Mouse (Mus musculus) brain, embryonic 14.5 days (tissue): ENCODE measurements around the gene Cyp2d26. TPM values are rescaled to one million over a fixed set of nuclear protein-coding genes. Genes with fewer than 3 reads are reported as not detected.
"Not testable (repeated sequence)": the region's sequence is repeated elsewhere in the genome, so short reads cannot be mapped to it uniquely, and the experiment has no call there.

Experiments
- DNase-seq: peaks from one replicate; pipeline ENCODE4 v3.0.0-alpha.2; 2011; ENCODE audit warnings: low read depth
- CTCF ChIP-seq: fragments of 200-500 bp; IDR thresholded peaks from 2 replicates; pipeline ENCODE4 v1.5.1; 2012; ENCODE audit warnings: inconsistent platforms, mild to moderate bottlenecking, moderate library complexity, borderline replicate concordance; ENCODE audit not compliant: insufficient read depth, insufficient read length; ENCODE audit errors: extremely low read depth
- POLR2A ChIP-seq: fragments of 200-500 bp; IDR thresholded peaks from 2 replicates; pipeline ENCODE4 v1.6.1; 2012; ENCODE audit warnings: mild to moderate bottlenecking, inconsistent platforms, borderline replicate concordance; ENCODE audit not compliant: poor library complexity, insufficient read depth, insufficient read length, severe bottlenecking; ENCODE audit errors: extremely low read depth
- polyA plus RNA-seq: library from polyadenylated mRNA; depleted of rRNA; stranded (reverse); fragments of >200 nt; gene quantifications from 2 replicates; pipeline ENCODE4 v1.2.3, GENCODE M21; 2012; rRNA removed

The Cyp2d26 gene
- polyA plus RNA-seq, 1 experiment = 0.12 TPM

GRCm38 (mm10) chr15:82795936-82796440 lies 1.9 kb upstream of the Cyp2d26 start:
- TF ChIP-seq CTCF (no peak), POLR2A (no peak)
- DNase-seq = no peak

GRCm38 (mm10) chr15:82793868-82794267 lies 226 bp downstream of the Cyp2d26 start:
- no peak for DNase-seq
- TF ChIP-seq POLR2A (no peak), CTCF (no peak)

- DNase-seq = no peak
- no peak for TF ChIP-seq POLR2A
- no peak for TF ChIP-seq CTCF
Observed at GRCm38 (mm10) chr15:82793454-82793853, 640 bp downstream of the Cyp2d26 start.

GRCm38 (mm10) chr15:82792566-82792965 lies 1.5 kb downstream of the Cyp2d26 start:
- no peak for DNase-seq
- no peak for TF ChIP-seq CTCF

GRCm38 (mm10) chr15:82784581-82784980 lies 9.5 kb downstream of the Cyp2d26 start:
- no peak for TF ChIP-seq CTCF
- no peak for DNase-seq

GRCm38 (mm10) chr15:82783800-82784199 lies 10.3 kb downstream of the Cyp2d26 start:
- TF ChIP-seq POLR2A = no peak
- TF ChIP-seq CTCF = no peak
- DNase-seq = no peak

- not testable (repeated sequence) for DNase-seq
Observed at GRCm38 (mm10) chr15:82777856-82778255, 16.2 kb downstream of the Cyp2d26 start.

GRCm38 (mm10) chr15:82765943-82766342 lies 28.2 kb downstream of the Cyp2d26 start:
- DNase-seq = no peak
- no peak for TF ChIP-seq CTCF
- no peak for TF ChIP-seq POLR2A

- TF ChIP-seq CTCF (no peak), POLR2A (no peak)
- DNase-seq = no peak
Observed at GRCm38 (mm10) chr15:82764881-82765280, 29.2 kb downstream of the Cyp2d26 start.

- no peak for DNase-seq
- TF ChIP-seq CTCF = no peak
- TF ChIP-seq POLR2A = no peak
Observed at GRCm38 (mm10) chr15:82763631-82764420, 30.3 kb downstream of the Cyp2d26 start, which contains the start of gene Cyp2d40. Cyp2d40 (minus strand) TSS chr15:82764183.

GRCm38 (mm10) chr15:82748141-82748540 lies 46.0 kb downstream of the Cyp2d26 start:
- DNase-seq = no peak
- TF ChIP-seq POLR2A (no peak), CTCF (no peak)

GRCm38 (mm10) chr15:82747516-82747915 lies 46.6 kb downstream of the Cyp2d26 start:
- no peak for TF ChIP-seq CTCF
- TF ChIP-seq POLR2A = no peak
- no peak for DNase-seq

Other genes starting within 250 kb of the Cyp2d26 start
- not detected in 2 replicates for gene Cyp2d12, start 239.2 kb downstream of the Cyp2d26 start, polyA plus RNA-seq
- not detected in 2 replicates for gene Cyp2d34, start 173.3 kb downstream of the Cyp2d26 start, polyA plus RNA-seq
- gene Cyp2d40, start 30.1 kb downstream of the Cyp2d26 start, polyA plus RNA-seq = 0.05 and 0.16 TPM in 2 replicates
- gene Tcf20, start 193.6 kb upstream of the Cyp2d26 start, polyA plus RNA-seq = 34.0 and 46.8 TPM in 2 replicates
- 1.7 and 2.1 TPM in 2 replicates for gene Nfam1, start 239.0 kb upstream of the Cyp2d26 start, polyA plus RNA-seq